Mouse (Mus musculus) CH12.LX (cell line): ENCODE measurements around the gene Gcdh. TPM values are rescaled to one million over a fixed set of nuclear protein-coding genes. Genes with fewer than 3 reads are reported as not detected.

ENCODE experiments used
- DNase-seq: peaks from one replicate; pipeline ENCODE4 v3.0.0-alpha.2; 2013; ENCODE audit errors: extremely low read depth
- H3K27ac ChIP-seq: 2 replicates; pipeline ENCODE4 v1.5.1; 2012; ENCODE audit warnings: low read depth, mild to moderate bottlenecking, control low read depth, moderate library complexity; ENCODE audit not compliant: insufficient read depth
- H3K27me3 ChIP-seq: replicated peaks from 2 replicates; pipeline ENCODE3; 2012; ENCODE audit warnings: inconsistent platforms
- H3K36me3 ChIP-seq, 2 experiments: replicated peaks in 1 of 2; 2 replicates each; pipeline versions ENCODE3 to v1.6.1; 2012; ENCODE audit warnings: inconsistent platforms in 1 of 2, low read length in 1 of 2, mild to moderate bottlenecking in 1 of 2, mixed read lengths in 1 of 2, moderate library complexity in 1 of 2; ENCODE audit not compliant: control insufficient read depth in 1 of 2, insufficient read depth in 1 of 2
- H3K4me1 ChIP-seq, 2 experiments: 2 replicates each; pipeline ENCODE4 v1.6.1; 2012; ENCODE audit warnings: inconsistent platforms in 1 of 2, moderate library complexity in 1 of 2; ENCODE audit not compliant: insufficient read depth in 2 of 2, control insufficient read depth in 1 of 2
- H3K4me2 ChIP-seq: 2 replicates; pipeline ENCODE4 v1.6.1; 2012; ENCODE audit warnings: low read depth, mild to moderate bottlenecking, control low read depth; ENCODE audit not compliant: poor library complexity, insufficient read depth, severe bottlenecking
- H3K4me3 ChIP-seq, 3 experiments: fragments of 150-350 bp in 1 of 3; sonication (generic) in 1 of 3; replicated peaks in 1 of 3; 2 replicates each; pipeline versions ENCODE3 to v1.5.1; 2011 to 2012; ENCODE audit warnings: low read depth in 2 of 3, low read length in 2 of 3, mild to moderate bottlenecking in 2 of 3, moderate library complexity in 2 of 3, control low read depth in 1 of 3, improper control_type of control experiment in 1 of 3, inconsistent platforms in 1 of 3, mixed read lengths in 1 of 3; ENCODE audit not compliant: poor library complexity in 1 of 3
- H3K79me2 ChIP-seq: replicated peaks from 2 replicates; pipeline ENCODE4 v1.6.1; 2012; ENCODE audit warnings: mild to moderate bottlenecking, moderate library complexity; ENCODE audit not compliant: control insufficient read depth, poor library complexity, insufficient read depth, severe bottlenecking; ENCODE audit errors: extremely low read depth
- H3K9ac ChIP-seq: 2 replicates; pipeline ENCODE4 v1.6.1; 2012; ENCODE audit warnings: low read depth, mild to moderate bottlenecking, control low read depth, moderate library complexity; ENCODE audit not compliant: insufficient read depth
- H3K9me3 ChIP-seq: replicated peaks from 2 replicates; pipeline ENCODE3; 2012; ENCODE audit warnings: low read length, inconsistent platforms, mixed read lengths
- BHLHE40 ChIP-seq: IDR thresholded peaks from 2 replicates; pipeline ENCODE4 v1.6.1; 2011; ENCODE audit warnings: mild to moderate bottlenecking, low read depth, low read length, improper control_type of control experiment
- CHD2 ChIP-seq: IDR thresholded peaks from 2 replicates; pipeline ENCODE4 v1.6.1; 2011; ENCODE audit warnings: low read length, improper control_type of control experiment
- E2F4 ChIP-seq: IDR thresholded peaks from 2 replicates; pipeline ENCODE4 v1.6.1; 2011; ENCODE audit warnings: low read depth, low read length, improper control_type of control experiment; ENCODE audit not compliant: insufficient replicate concordance
- ELF1 ChIP-seq: IDR thresholded peaks from 2 replicates; pipeline ENCODE4 v1.6.1; 2014; ENCODE audit warnings: low read depth, mild to moderate bottlenecking, inconsistent platforms, low read length, improper control_type of control experiment
- EP300 ChIP-seq: IDR thresholded peaks from 2 replicates; pipeline ENCODE4 v1.6.1; 2011; ENCODE audit warnings: low read length, improper control_type of control experiment
- HCFC1 ChIP-seq: IDR thresholded peaks from 2 replicates; pipeline ENCODE4 v1.6.1; 2012; ENCODE audit warnings: low read depth, mild to moderate bottlenecking, inconsistent platforms, low read length, improper control_type of control experiment
- JUN ChIP-seq: IDR thresholded peaks from 2 replicates; pipeline ENCODE4 v1.6.1; 2011; ENCODE audit warnings: low read depth, mild to moderate bottlenecking, low read length, improper control_type of control experiment, moderate library complexity; ENCODE audit not compliant: insufficient read depth
- JUND ChIP-seq: conservative IDR thresholded peaks from 2 replicates; pipeline ENCODE4 v1.6.1; 2011; ENCODE audit warnings: low read depth, low read length, improper control_type of control experiment
- KAT2A ChIP-seq: IDR thresholded peaks from 2 replicates; pipeline ENCODE4 v1.6.1; 2012; ENCODE audit warnings: low read length, improper control_type of control experiment, inconsistent platforms; ENCODE audit not compliant: insufficient replicate concordance
- MEF2A ChIP-seq: IDR thresholded peaks from 2 replicates; pipeline ENCODE4 v1.6.1; 2014; ENCODE audit warnings: low read depth, mild to moderate bottlenecking, inconsistent platforms, low read length, improper control_type of control experiment, borderline replicate concordance
- MXI1 ChIP-seq: IDR thresholded peaks from 2 replicates; pipeline ENCODE4 v1.6.1; 2011; ENCODE audit warnings: mild to moderate bottlenecking, low read depth, low read length, improper control_type of control experiment
- MYC ChIP-seq: IDR thresholded peaks from 2 replicates; pipeline ENCODE4 v1.6.1; 2011; ENCODE audit warnings: low read depth, mild to moderate bottlenecking, improper control_type of control experiment, low read length
- NRF1 ChIP-seq: IDR thresholded peaks from 2 replicates; pipeline ENCODE4 v1.6.1; 2014; ENCODE audit warnings: low read depth, mild to moderate bottlenecking, inconsistent platforms, low read length, improper control_type of control experiment, moderate library complexity
- POLR2A ChIP-seq: IDR thresholded peaks from 2 replicates; pipeline ENCODE4 v1.6.1; 2011; ENCODE audit warnings: low read depth, mild to moderate bottlenecking, improper control_type of control experiment, low read length
- POLR2AphosphoS2 ChIP-seq: IDR thresholded peaks from 2 replicates; pipeline ENCODE4 v1.6.1; 2011; ENCODE audit warnings: low read depth, low read length, improper control_type of control experiment
- RAD21 ChIP-seq: IDR thresholded peaks from 2 replicates; pipeline ENCODE4 v1.6.1; 2011; ENCODE audit warnings: low read depth, mild to moderate bottlenecking, low read length, improper control_type of control experiment, moderate library complexity
- RCOR1 ChIP-seq: conservative IDR thresholded peaks from 2 replicates; pipeline ENCODE4 v1.6.1; 2012; ENCODE audit warnings: low read depth, mild to moderate bottlenecking, inconsistent platforms, low read length, improper control_type of control experiment
- SMC3 ChIP-seq: IDR thresholded peaks from 2 replicates; pipeline ENCODE4 v1.6.1; 2011; ENCODE audit warnings: low read depth, low read length, improper control_type of control experiment
- TCF12 ChIP-seq: IDR thresholded peaks from 2 replicates; pipeline ENCODE4 v1.6.1; 2014; ENCODE audit warnings: low read depth, mild to moderate bottlenecking, inconsistent platforms, low read length, improper control_type of control experiment
- USF2 ChIP-seq: conservative IDR thresholded peaks from 2 replicates; pipeline ENCODE4 v1.6.1; 2011; ENCODE audit warnings: low read depth, low read length, improper control_type of control experiment
- ZC3H11A ChIP-seq: IDR thresholded peaks from 2 replicates; pipeline ENCODE4 v1.6.1; 2012; ENCODE audit warnings: low read depth, mild to moderate bottlenecking, inconsistent platforms, low read length, improper control_type of control experiment
- ZKSCAN1 ChIP-seq: IDR thresholded peaks from 2 replicates; pipeline ENCODE4 v1.6.1; 2012; ENCODE audit warnings: low read depth, inconsistent platforms, low read length, improper control_type of control experiment, borderline replicate concordance
- ZNF384 ChIP-seq: IDR thresholded peaks from 2 replicates; pipeline ENCODE4 v1.6.1; 2012; ENCODE audit warnings: low read depth, low read length, improper control_type of control experiment, inconsistent platforms
- dilution Hi-C: fragments of 300-500 bp; cut with MboI; formaldehyde crosslinking; loops from 2 replicates; pipeline ENCODE4 v1.14.3; 2020; ENCODE audit warnings: low sequenced_read_pairs; ENCODE audit not compliant: extremely low pct_unique_long_range_greater_than_20kb, extremely low pct_ligation_motif_present
- in situ Hi-C: fragments of 300-500 bp; cut with MboI; formaldehyde crosslinking; loops from 3 replicates; pipeline ENCODE4 v1.14.3; 2019; ENCODE audit warnings: low sequenced_read_pairs, low pct_ligation_motif_present, low pct_unique_long_range_greater_than_20kb, mixed read lengths
- polyA plus RNA-seq: library from polyadenylated mRNA; unstranded; fragments of >175 nt; gene quantifications from 2 replicates; pipeline ENCODE4 v1.2.1, GENCODE M21; 2012; ENCODE audit warnings: low read depth; ENCODE audit not compliant: insufficient read length
- total RNA-seq, 2 experiments: library from RNA; depleted of rRNA; stranded (reverse); fragments of 300-350 nt in 1 of 2; fragments of >200 nt in 1 of 2; gene quantifications; 2 replicates each; pipeline ENCODE4 v1.2.3; 2012 to 2014

The Gcdh gene
- total and polyA plus RNA-seq, 3 experiments = 13.7 to 26.2 (median 16.4) TPM

DNA sequence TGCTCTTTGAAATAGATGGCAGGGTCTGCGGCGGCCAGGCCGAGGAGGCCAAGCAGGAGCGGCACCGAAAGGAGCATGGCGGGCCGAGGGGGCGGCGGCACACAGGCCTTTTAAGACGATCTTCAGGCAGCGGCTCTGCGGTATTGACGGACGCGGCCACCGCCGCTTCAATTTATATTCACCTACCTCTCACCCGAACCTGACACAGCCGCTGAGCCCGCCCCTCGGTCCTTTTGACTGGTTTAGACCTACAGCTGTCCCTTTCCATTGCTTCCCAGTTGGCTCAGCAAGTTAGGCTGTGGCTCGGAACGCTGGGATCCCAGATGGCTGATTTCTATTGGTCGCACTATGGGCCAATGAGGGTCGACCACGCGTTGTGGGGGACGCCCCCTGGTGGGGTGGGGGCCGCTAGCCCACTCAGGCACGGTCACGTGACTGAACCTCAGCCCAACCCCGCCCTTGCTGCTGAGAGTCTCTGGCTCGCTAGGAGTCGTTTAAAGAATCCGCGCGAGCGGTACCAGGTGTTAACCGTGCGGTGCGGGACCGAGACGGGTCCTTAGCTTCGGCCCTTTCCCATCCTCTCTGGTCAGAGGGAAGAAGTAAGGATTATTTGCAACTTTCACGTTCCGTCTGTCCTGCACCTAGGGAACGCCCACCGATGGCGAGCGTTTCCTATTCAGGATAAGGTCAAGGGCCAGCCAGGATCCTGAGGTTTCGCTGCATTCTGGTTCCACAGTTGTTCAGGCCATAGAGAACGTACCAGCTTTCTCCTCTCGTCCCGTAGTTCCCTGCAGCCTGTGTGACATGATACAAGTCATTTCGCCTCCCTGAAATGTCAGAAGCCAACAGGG lies 46.8 kb downstream of the Gcdh start, which contains the start of gene Calr (continued):
- TF ChIP-seq EP300 (no peak), JUN (no peak), MXI1 (no peak; the same call in 1 of the 2 replicates), RCOR1 (no peak), RAD21 (no peak), ELF1 (no peak; the same call in 1 of the 2 replicates), ZNF384 (no peak), ZC3H11A (no peak), NRF1 (peak; percentile 47; the same call in 1 of the 2 replicates), POLR2AphosphoS2 (peak; percentile 97), ZKSCAN1 (no peak), JUND (no peak), TCF12 (peak; percentile 86), MEF2A (no peak; the same call in 1 of the 2 replicates), E2F4 (no peak)

DNA sequence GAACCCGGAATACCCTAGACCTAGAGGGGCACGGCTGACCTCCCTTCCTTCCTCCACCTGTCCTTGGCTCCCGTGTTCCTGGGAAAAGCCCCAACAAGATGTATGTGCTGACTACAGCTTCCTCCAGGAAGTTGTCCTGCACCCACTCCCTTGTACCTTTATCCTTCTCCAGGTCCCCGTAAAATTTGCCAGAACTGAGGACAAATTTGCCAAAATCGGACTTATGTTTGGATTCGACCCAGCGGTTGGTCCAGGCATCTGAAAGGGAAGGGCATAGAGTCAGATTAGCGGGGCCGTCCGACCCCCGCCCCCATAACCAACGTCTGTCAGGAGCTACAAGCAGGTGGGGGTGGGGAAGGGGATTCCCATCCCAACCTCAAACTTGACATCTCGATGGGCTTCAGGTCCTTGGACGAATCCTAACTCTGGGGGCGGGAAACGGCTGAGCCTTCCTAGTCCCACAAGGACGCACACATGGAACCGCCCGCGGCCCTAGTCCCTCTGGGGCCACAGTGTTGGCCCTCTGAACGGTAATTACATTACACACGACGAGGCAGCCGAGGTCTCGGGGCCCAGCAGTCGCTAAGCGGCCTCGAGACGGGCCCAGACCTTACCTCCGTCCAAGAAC lies 47.5 kb downstream of the Gcdh start:
- Histone ChIP-seq H3K4me1 (peaks cover 13 to 43% of the 10 kb centered on the region in 2 experiments), H3K27me3 (no peaks in the 10 kb centered on the region), H3K9me3 (no peaks in the 10 kb centered on the region), H3K4me3 (peak overlapping the region; percentile 80 to 98 (median 89)), H3K79me2 (peaks cover 31% of the 10 kb centered on the region), H3K4me2 (peak overlapping the region; percentile 64), H3K36me3 (peaks cover 39 to 47% of the 10 kb centered on the region in 2 experiments), H3K9ac (peak overlapping the region; percentile 85), H3K27ac (peak overlapping the region; percentile 48)
- 0 out of 2 replicates have a peak, but pooled peaks have one; percentile 1 for TF ChIP-seq BHLHE40
- TF ChIP-seq USF2 = no peak
- TF ChIP-seq RAD21 = no peak
- TF ChIP-seq KAT2A = no peak
- TF ChIP-seq MXI1 = peak; percentile 21; the same call in 1 of the 2 replicates
- TF ChIP-seq TCF12 = peak; percentile 5; the same call in 1 of the 2 replicates
- 0 out of 2 replicates have a peak, but pooled peaks have one; percentile 33 for TF ChIP-seq CHD2
- no peak for TF ChIP-seq HCFC1
- no peak for TF ChIP-seq SMC3
- TF ChIP-seq MYC = no peak
- no peak for TF ChIP-seq POLR2A
- no peak for DNase-seq
- dilution Hi-C loops = no loop called here
- in situ Hi-C loops = loop anchor here (5.0 kb wide), 1 partner anchor 41 kb away; no protein-coding TSS in a partner anchor
